Mouse (Mus musculus) heart, embryonic 14.5 days (tissue): ENCODE results near the gene Gstp3. TPM values are rescaled to one million over a fixed set of nuclear protein-coding genes. Genes with fewer than 3 reads are reported as not detected.
"Not testable (repeated sequence)": the region's sequence is repeated elsewhere in the genome, so short reads cannot be mapped to it uniquely, and the experiment has no call there.

Experiments
- ATAC-seq: fragments of 200-750 bp; cut with Nextera tagmentation; 2 replicates; pipeline ENCODE4 v1.8.0; 2017; ENCODE audit warnings: low read depth, moderate TSS enrichment; ENCODE audit not compliant: insufficient number of reproducible peaks, insufficient read depth, low FRiP score
- H3K27ac ChIP-seq, 2 experiments: fragments of 200-500 bp in 1 of 2; fragments of 300-500 bp in 1 of 2; sonication (generic) in 1 of 2; replicated peaks in 1 of 2; 2 replicates each; pipeline ENCODE4 v1.5.1; 2012 to 2014; ENCODE audit warnings: low read depth in 2 of 2, low read length in 2 of 2, control low read depth in 1 of 2, mild to moderate bottlenecking in 1 of 2, mixed read lengths in 1 of 2; ENCODE audit not compliant: control insufficient read depth in 1 of 2, insufficient read depth in 1 of 2
- H3K27me3 ChIP-seq: fragments of 300-500 bp; sonication (generic); 2 replicates; pipeline ENCODE4 v1.6.1; 2014; ENCODE audit warnings: mild to moderate bottlenecking, low read length, control low read depth; ENCODE audit not compliant: control insufficient read depth, insufficient read depth
- H3K36me3 ChIP-seq: fragments of 300-500 bp; sonication (generic); 2 replicates; pipeline ENCODE4 v1.6.1; 2014; ENCODE audit warnings: mild to moderate bottlenecking, control low read depth, low read length, mixed read lengths; ENCODE audit not compliant: control insufficient read depth, insufficient read depth
- H3K4me1 ChIP-seq, 2 experiments: fragments of 200-500 bp in 1 of 2; fragments of 300-500 bp in 1 of 2; sonication (generic) in 1 of 2; 2 replicates each; pipeline ENCODE4 v1.6.1; 2012 to 2014; ENCODE audit warnings: low read length in 2 of 2, control low read depth in 1 of 2, mixed read lengths in 1 of 2; ENCODE audit not compliant: control insufficient read depth in 2 of 2, insufficient read depth in 2 of 2
- H3K4me2 ChIP-seq: fragments of 300-500 bp; sonication (generic); 2 replicates; pipeline ENCODE4 v1.6.1; 2014; ENCODE audit warnings: mild to moderate bottlenecking, low read length
- H3K4me3 ChIP-seq, 2 experiments: fragments of 200-500 bp in 1 of 2; fragments of 300-500 bp in 1 of 2; sonication (generic) in 1 of 2; 2 replicates each; pipeline ENCODE4 v1.5.1; 2012 to 2014; ENCODE audit warnings: low read length in 2 of 2, mild to moderate bottlenecking in 2 of 2, control low read depth in 1 of 2, low read depth in 1 of 2, moderate library complexity in 1 of 2; ENCODE audit not compliant: control insufficient read depth in 1 of 2, insufficient read depth in 1 of 2
- H3K9ac ChIP-seq: fragments of 300-500 bp; sonication (generic); 2 replicates; pipeline ENCODE4 v1.6.1; 2014; ENCODE audit warnings: mild to moderate bottlenecking, low read length
- H3K9me3 ChIP-seq: fragments of 300-500 bp; sonication (generic); 2 replicates; pipeline ENCODE4 v1.6.1; 2016; ENCODE audit warnings: low read length, control low read depth; ENCODE audit not compliant: control insufficient read depth
- WGBS: fragments of 180-500 bp; shearing (Covaris S2); extraction: QIAGEN DNeasy Blood & Tissue Kit; methylation state at CpG from one replicate; pipeline ENCODE4 v1.1.7; 2014; 5-methylcytosine and 5-hydroxymethylcytosine counted together
- polyA plus RNA-seq: library from polyadenylated mRNA; unstranded; fragments of >200 nt; fragmentation: Nextera tagmentation; extraction: Ambion mirVana; gene quantifications from 2 replicates; pipeline ENCODE4 v1.2.1, GENCODE M21; 2014

Gstp3 gene
- polyA plus RNA-seq, 1 experiment from 2014 or later = not detected

DNA sequence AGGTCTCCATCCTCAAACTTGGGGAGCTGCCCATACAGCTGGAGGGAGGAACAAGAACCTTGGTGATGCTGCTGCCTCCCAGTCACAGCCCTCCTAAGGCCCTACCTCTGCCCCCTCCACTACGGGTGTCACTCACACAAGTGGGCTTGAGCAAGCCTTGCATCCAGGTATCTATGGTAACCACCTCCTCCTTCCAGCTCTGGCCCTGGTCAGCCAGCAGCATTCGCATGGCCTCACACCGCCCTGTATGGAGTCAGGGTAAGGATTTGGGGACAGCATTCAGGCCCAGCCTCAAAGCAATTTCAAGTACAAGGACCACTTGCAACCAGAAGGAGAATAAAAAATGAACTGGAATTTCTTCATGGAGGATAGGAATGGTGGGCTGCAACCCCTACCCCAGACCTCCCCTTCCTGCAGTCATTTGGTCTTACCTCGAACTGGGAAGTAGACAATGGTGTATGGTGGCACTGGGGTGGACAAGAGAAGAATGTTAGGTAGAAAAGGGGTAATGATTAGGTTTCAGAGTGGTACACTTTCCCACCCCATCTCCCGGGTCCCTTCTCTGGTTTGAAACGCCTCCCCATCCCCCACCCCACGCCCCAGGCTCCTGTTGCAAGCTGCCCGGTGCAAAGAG is 22.1 kb downstream of the Gstp3 start:
- H3K27me3 ChIP-seq, H3K4me1 ChIP-seq, ATAC-seq, H3K36me3 ChIP-seq, H3K9me3 ChIP-seq: not testable (repeated sequence)
- H3K4me3 ChIP-seq = peak overlapping the region; percentile 64 to 83
- WGBS = 29% methylated on average over 7 of the region's 8 CpGs
- peak overlapping the region; percentile 70 to 72; a peak in 3 of 4 replicates for H3K27ac ChIP-seq
- H3K9ac ChIP-seq = peak overlapping the region; percentile 81
- peak overlapping the region; percentile 71 for H3K4me2 ChIP-seq

DNA sequence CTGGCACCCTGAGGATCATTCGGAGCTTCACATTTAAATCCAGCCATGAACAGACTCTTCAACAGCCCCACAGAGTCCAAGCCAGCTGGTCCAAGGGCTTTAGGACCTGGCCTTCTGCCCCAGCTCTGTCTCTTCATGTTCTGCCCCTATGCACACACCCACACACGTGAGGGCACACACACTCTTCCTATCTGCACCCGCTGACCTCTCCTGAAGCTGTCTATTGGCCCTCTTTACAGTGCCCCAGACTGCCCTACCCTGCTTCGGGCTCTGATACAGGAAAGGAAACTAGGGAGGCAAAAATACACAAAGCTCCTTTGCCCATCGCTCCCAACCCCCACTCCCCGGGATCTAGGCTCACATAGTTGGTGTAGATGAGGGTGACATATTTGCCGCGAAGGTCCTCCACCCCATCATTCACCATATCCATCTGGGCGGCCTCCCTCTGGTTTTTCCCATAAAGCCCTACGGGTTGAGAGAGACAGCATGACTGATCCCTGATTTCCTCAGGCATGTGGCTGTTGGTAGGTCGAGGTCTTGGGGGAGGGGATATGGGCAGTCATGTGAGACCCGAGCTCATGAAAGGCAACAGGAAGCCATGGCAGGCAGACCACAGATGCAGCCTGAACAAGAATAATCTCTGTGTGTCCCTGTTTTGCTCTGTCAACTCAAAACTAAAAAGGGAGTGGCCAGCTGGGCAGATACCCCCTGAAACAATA is 22.9 kb downstream of the Gstp3 start:
- 78% methylated on average over 12 of the region's 12 CpGs for WGBS
- Histone ChIP-seq H3K9ac (no peak overlapping the region; the same call in 1 of the 2 replicates), H3K4me3 (no peak overlapping the region), H3K4me1 (peaks cover 3 to 6% of the 10 kb centered on the region in 2 experiments), H3K9me3 (no peaks in the 10 kb centered on the region), H3K4me2 (no peak overlapping the region), H3K36me3 (peaks cover 5% of the 10 kb centered on the region; the same call in 1 of the 2 replicates), H3K27me3 (no peaks in the 10 kb centered on the region), H3K27ac (no peak overlapping the region)
- ATAC-seq = no peak

DNA sequence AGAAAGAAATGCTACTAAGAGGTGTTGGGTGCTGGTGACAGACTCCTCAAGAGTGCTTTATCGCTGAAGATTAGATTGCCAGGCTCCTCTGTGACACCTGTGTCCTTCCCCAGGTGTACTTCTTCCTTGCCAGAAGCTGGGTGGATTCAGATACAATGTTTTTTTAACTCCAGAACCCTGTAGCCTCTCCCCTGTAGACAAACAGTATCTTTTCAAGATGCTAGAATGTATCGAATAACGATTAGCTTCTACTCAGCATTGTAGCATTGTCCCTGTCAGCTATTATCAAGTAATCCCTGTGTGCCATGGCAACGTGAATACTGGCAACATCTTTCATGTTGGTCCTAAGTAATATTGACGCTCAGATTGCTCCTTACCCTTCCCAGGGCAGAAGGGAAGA is 25.6 kb downstream of the Gstp3 start:
- Histone ChIP-seq H3K27ac (no peak overlapping the region), H3K4me2 (no peak overlapping the region), H3K4me1 (peaks cover 3 to 6% of the 10 kb centered on the region in 2 experiments), H3K9me3 (no peaks in the 10 kb centered on the region), H3K36me3 (peaks cover 5% of the 10 kb centered on the region; the same call in 1 of the 2 replicates), H3K9ac (no peak overlapping the region), H3K4me3 (no peak overlapping the region), H3K27me3 (no peaks in the 10 kb centered on the region)
- WGBS = 62% methylated on average over 5 of the region's 5 CpGs
- ATAC-seq = no peak

DNA sequence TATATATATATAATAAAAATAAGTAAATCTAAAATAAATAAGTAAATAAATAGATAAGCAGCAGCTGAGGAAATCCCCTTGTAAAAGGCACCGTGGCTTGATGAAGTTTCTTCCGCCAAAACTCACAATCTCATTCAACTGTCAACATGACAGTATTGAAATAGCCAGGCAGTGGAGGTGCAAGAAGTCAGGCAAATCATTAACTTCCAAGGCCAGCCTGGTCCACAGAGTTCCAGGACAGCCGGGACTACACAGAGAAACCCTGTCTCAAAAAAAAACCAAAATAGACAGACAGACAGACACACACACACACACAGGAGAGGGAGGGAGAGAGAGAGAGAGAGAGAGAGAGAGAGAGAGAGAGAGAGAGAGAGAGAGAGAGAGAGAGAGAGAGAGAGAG is 26.1 kb downstream of the Gstp3 start:
- no peak for ATAC-seq
- H3K4me2 ChIP-seq = no peak overlapping the region

DNA sequence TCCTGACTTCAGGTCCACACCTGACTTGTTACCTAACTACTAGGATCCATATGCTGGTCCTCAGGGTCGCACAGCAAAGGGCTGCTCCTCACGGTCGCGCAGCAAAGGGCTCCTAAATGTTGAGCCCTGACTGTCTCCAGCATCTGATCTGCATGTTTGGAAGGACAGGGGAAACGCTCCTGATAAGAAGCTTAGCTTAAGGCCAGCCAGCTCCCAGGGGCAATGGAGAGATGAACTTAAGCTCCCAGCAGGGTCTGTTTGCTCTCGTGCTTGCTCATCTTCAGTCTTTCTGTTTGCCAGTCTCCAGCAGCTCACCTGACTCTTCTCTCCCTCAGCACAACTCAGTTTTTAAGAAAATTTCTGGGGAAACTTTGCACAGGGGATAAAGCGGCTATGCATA is 26.7 kb downstream of the Gstp3 start:
- H3K4me2 ChIP-seq = no peak overlapping the region
- no peak for ATAC-seq
- peaks cover 0 to 3% of the 10 kb centered on the region in 2 experiments; a peak in 1 of 4 replicates for H3K4me1 ChIP-seq
- no peak overlapping the region for H3K4me3 ChIP-seq
- H3K9ac ChIP-seq = no peak overlapping the region
- H3K27me3 ChIP-seq = no peaks in the 10 kb centered on the region
- no peak overlapping the region for H3K27ac ChIP-seq
- H3K36me3 ChIP-seq = peaks cover 5% of the 10 kb centered on the region; the same call in 1 of the 2 replicates
- no peaks in the 10 kb centered on the region for H3K9me3 ChIP-seq
- 41% methylated on average over 7 of the region's 7 CpGs for WGBS

More for the DNA sequence above, 26.1 kb downstream of the Gstp3 start:
- H3K4me1 ChIP-seq = peaks cover 3 to 4% of the 10 kb centered on the region in 2 experiments
- H3K9ac ChIP-seq = no peak overlapping the region
- no peak overlapping the region for H3K27ac ChIP-seq
- 70% methylated on average over 3 of the region's 3 CpGs for WGBS
- H3K36me3 ChIP-seq = peaks cover 5% of the 10 kb centered on the region; the same call in 1 of the 2 replicates
- no peaks in the 10 kb centered on the region for H3K27me3 ChIP-seq
- H3K4me3 ChIP-seq = no peak overlapping the region
- H3K9me3 ChIP-seq = no peaks in the 10 kb centered on the region

GRCm38 (mm10) chr19:4027576-4027975 is 31.8 kb downstream of the Gstp3 start:
- Histone ChIP-seq H3K36me3 (no peaks in the 10 kb centered on the region), H3K4me2 (no peak overlapping the region), H3K9ac (no peak overlapping the region), H3K4me1 (no peaks in the 10 kb centered on the region), H3K9me3 (peaks cover 4% of the 10 kb centered on the region), H3K4me3 (no peak overlapping the region), H3K27me3 (no peaks in the 10 kb centered on the region), H3K27ac (no peak overlapping the region)
- no peak for ATAC-seq

GRCm38 (mm10) chr19:4023185-4023584 is 36.2 kb downstream of the Gstp3 start:
- Histone ChIP-seq H3K36me3 (no peaks in the 10 kb centered on the region), H3K4me2 (no peak overlapping the region), H3K4me3 (no peak overlapping the region), H3K9me3 (peaks cover 4% of the 10 kb centered on the region), H3K4me1 (peaks cover 2 to 4% of the 10 kb centered on the region in 2 experiments; a peak in 1 of 4 replicates), H3K27ac (no peak overlapping the region), H3K27me3 (no peaks in the 10 kb centered on the region), H3K9ac (no peak overlapping the region)
- 49% methylated on average over 7 of the region's 7 CpGs for WGBS
- ATAC-seq = no peak
